Mouse (Mus musculus): ENCODE measurements around the gene Gm4952.
"Not testable (repeated sequence)": the region's sequence is repeated elsewhere in the genome, so short reads cannot be mapped to it uniquely, and the experiment has no call there.

Gm4952 gene

GRCm38 (mm10) chr19:12600684-12601480 lies 1.1 kb downstream of the Gm4952 start:
- DNase-seq (ENCODE audit: low spot score in 2 of 2): no peak

GRCm38 (mm10) chr19:12608336-12608735 lies 8.6 kb downstream of the Gm4952 start:
- DNase-seq (ENCODE audit: low spot score in 2 of 2): no peak

GRCm38 (mm10) chr19:12613646-12614045 lies 13.9 kb downstream of the Gm4952 start:
- no peak for DNase-seq (ENCODE audit: low spot score in 2 of 2)

DNA sequence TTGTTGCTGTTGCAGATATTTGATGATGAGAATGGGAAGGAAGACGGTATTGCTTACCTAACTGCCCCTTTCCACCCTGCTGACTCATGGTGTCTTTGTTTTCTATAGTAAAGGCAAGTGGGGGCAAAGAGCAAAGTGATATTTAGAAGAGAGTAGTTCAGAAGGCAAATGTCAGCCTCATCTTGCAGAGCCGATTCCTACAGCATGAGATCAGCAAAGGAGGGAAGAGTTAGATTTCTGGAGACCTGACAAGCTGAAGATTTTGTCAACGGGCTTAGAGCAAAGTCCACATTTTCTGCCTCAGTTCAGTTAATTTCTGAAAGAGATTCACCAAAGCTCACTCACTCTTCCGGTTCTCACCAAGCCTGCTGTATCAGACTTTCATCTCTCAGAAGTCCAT lies 33.4 kb downstream of the Gm4952 start, which contains the start of gene Glyat:
Gene Glyat (plus strand): TSS at position 133 of the 400 bp plus-strand sequence.
- no peak for DNase-seq (ENCODE audit: low spot score in 2 of 2)

GRCm38 (mm10) chr19:12634259-12634658 lies 34.5 kb downstream of the Gm4952 start:
- DNase-seq (ENCODE audit: low spot score in 2 of 2): no peak

DNA sequence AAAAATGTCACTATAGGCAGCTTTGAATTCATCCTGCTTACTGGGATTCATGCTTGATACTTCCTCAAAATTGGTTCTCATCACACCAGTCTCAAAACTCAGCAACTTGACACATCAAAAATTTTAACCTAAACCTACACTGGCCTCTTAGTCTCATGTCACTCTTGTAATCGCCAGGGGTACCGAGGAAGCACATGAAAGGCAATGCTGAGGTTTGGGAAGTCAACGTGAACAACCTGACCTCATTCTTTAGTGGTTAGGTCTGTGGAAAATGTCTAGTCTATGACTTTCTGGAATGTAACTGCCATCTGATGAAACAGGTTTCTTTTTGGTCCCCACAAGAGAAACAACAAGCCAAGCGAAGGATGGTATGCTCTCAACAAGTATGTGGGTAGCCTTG lies 35.2 kb downstream of the Gm4952 start:
- no peak for DNase-seq (ENCODE audit: low spot score in 2 of 2)

DNA sequence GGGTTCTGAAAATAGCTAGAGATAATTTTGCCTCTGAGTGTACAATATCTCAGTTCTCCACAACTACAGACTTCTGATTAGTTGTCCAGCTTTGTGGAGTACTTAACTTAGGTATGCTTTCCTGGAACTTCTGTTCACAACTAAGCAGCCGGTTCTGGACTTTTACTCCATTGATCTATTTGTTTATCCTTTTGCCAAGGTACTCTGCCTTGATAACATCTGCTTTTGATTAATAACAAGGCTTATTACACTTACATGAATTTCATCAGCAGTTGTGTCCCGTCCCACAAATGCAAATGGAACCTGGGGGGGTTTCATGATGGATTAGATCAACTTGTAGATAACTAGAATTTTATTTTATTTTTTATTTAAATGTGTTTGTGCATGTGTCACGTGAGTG lies 37.1 kb downstream of the Gm4952 start:
- no peak for DNase-seq (ENCODE audit: low spot score in 2 of 2)

DNA sequence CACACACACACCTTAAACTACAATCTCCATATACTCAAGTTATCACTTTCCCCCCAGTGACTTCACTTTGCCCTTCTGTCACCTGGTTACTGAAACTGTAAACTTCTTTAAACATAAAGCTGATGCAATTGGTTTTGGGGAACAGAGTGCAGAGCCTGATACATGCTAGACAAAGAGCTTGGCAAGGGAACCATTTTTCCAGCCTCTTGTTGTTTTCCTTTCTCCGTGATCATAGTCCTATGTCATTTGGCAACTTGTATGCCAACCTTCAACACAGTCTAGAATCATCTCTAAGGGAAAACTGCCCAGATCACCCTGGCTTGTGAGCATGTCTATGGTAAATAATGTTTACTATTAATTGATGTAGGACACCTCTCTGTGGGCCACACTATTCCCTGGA lies 38.3 kb downstream of the Gm4952 start:
- no peak for DNase-seq (ENCODE audit: low spot score in 2 of 2)

- DNase-seq (ENCODE audit: low spot score in 2 of 2): no peak
Observed at GRCm38 (mm10) chr19:12649511-12649910, 49.7 kb downstream of the Gm4952 start.

DNA sequence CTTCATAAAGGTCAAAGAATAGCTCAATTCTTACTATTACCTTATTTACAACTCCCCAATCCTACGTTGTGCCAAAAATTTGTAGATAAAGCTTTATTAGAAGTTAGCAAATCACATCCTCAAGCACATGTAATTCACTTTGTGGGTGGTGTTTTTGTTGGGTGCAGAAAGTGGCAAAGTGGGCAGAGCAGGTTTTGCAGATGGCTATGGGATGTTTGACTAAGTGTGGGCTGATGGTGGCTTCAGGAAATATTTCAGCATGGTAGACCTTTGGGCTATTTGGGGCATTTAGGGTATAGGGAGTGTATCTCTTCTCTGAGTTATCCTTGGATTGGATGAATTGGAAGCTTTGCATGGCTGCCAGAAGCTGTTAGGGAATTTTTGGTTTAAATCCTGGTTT lies 66.4 kb downstream of the Gm4952 start:
- no peak for DNase-seq (ENCODE audit: low spot score in 2 of 2)

DNA sequence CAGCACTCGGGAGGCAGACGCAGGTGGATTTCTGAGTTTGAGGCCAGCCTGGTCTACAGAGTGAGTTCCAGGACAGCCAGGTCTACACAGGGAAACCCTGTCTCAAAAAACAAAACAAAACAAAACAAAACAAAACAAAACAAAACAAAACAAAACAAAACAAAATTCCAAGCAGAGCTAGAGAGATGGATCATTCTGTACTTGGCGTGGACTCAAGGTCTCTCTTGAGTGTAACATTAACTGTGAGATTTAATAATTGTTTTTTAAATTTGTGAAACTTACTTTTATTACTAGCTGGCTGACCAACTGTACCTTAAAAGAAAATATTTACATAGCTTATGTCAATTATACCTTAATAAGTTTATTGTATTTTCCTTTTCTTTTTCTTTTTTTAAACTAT lies 68.8 kb downstream of the Gm4952 start:
- not testable (repeated sequence) for DNase-seq (ENCODE audit: low spot score in 2 of 2)

- DNase-seq (ENCODE audit: low spot score in 2 of 2): no peak
Observed at GRCm38 (mm10) chr19:12670139-12670538, 70.4 kb downstream of the Gm4952 start, which contains the start of gene Olfr1442. Gene Olfr1442 (plus strand): TSS chr19:12670439.

DNA sequence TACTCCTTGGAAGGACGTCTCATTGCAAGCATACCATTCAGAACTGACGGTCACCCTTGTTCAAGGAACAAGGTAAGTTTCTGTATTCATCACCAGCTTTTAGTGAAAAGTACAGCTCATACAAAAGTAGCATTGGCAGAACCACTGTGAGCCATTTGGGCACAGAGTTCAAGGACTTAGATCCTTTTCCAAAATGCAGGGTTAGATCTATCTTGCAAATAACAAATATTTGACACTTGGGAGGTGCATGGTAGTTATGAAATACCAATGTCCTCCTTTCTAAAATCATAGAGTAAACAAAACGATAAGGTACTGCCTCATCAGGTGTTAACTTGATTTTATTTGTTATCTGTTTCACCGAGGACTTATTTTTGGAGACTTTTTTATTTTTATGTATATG lies 71.3 kb downstream of the Gm4952 start:
- no peak for DNase-seq (ENCODE audit: low spot score in 2 of 2)

GRCm38 (mm10) chr19:12677812-12678211 lies 78.0 kb downstream of the Gm4952 start, which contains the start of gene Olfr1443:
Gene Olfr1443 (plus strand): TSS chr19:12678112.
- no peak for DNase-seq (ENCODE audit: low spot score in 2 of 2)

Data from left cerebral cortex, adult 9 months (tissue).